In the genomic region with DNA sequence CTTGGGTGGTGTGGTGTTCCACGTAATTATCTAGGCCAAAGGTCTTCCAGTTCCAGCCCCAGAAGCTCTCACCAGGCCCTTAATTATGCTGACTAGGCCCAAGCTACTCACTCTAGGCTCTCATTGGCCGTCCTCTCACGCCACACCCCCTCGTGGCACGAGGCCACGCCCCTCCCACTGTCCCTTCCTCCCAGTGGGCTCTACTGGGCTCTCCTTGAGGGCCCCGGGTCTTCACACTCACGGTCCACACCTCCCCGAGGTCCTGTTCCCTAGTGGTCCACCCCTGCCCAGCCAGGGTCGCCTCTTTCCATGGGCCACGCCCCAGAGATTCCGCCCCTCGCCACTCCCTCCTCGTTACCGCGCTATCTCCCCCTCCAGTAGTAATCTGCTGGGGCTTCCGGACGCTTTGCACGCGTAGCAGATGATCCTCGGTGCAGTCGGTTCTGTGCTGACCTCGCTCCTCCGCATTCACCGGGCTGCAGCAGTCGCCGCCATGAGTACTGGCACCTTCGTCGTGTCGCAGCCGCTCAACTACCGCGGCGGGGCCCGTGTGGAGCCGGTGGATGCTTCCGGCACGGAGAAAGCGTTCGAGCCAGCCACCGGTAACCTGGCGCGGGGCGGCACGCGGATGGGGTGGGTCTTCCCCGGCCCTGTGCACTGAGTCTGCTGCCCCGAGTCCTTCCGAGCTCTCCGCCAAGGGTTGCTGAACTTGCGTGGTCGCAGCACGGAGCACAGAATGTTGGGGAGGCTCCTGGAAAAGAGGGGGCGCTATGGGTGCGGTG, we compare ENCODE assay signal across 8 mouse cellular contexts. TPM values are rescaled to one million over a fixed set of nuclear protein-coding genes. Genes with fewer than 3 reads are reported as not detected.
DNase-seq lines count a peak whose midpoint lies in the region; ATAC-seq lines count a peak whose summit lies in the region.

A gene (plus strand): TSS at position 177 of the 782 bp plus-strand sequence.

- intact Hi-C loops in gastrocnemius, postnatal 14 days (cut with DNase I; ENCODE audit: low total_unique reads), result no loop called here
- intact Hi-C loops in left cerebral cortex, postnatal 10 days (cut with DNase I), result no loop called here

- DNase-seq in adrenal gland, adult (ENCODE audit: inconsistent age in 2 of 2, low spot score in 1 of 2), result peak; percentile 93 to 98
- DNase-seq in embryo, embryonic 10.5 days (ENCODE audit: low spot score), result peak; percentile 93
- peak; percentile 87 for DNase-seq in gastrocnemius, postnatal 14 days
- DNase-seq in left cerebral cortex, postnatal 10 days (ENCODE audit: extremely low spot score in 1 of 2, low spot score in 2 of 2), result peak; percentile 85 to 93
- DNase-seq in right cerebral cortex, postnatal 25 days, result peak; percentile 80
- DNase-seq in urinary bladder, postnatal 4 days (ENCODE audit: low spot score in 2 of 2), result peak; percentile 88 to 93

- peak; percentile 93 for ATAC-seq in inflammation-experienced regulatory T-cells, adult 6 months
- ATAC-seq in megakaryocyte-erythroid progenitor cell, adult 5-6 weeks (replicated peaks; ENCODE audit: low FRiP score, low TSS enrichment, poor library complexity, severe bottlenecking), result peak; percentile 97

RNA-seq across cellular contexts. Expression of the gene that starts here (rescaled TPM):
- total RNA-seq in gastrocnemius, postnatal 14 days (2021), result 1 to 10 TPM; 3.8 to 4.8 TPM
- 10 to 100 TPM; 47.7 to 61.2 (median 56.2) TPM for polyA plus RNA-seq in inflammation-experienced regulatory T-cells, adult 6 months (2017; shearing (Covaris generic))
- 10 to 100 TPM; 22.8 to 24.4 TPM for total RNA-seq in left cerebral cortex, postnatal 10 days (2021)
- total RNA-seq in megakaryocyte-erythroid progenitor cell, adult 5-6 weeks (2014; fragmentation: Nextera tagmentation), result 43.2 and 49.4 TPM in 2 replicates
- 29.1 and 42.8 TPM in 2 replicates for total RNA-seq in megakaryocyte-erythroid progenitor cell, adult 5-6 weeks (2017)

Comparison
In these comparisons a context has a peak if more than half of its experiments do, and no peak if none do; other contexts are left out.
1. Peak in every context shown above with its lines: DNase-seq and ATAC-seq.
2. RNA of the gene that starts here (total RNA-seq): 29.1 to 49.4 TPM in megakaryocyte-erythroid progenitor cell, adult 5-6 weeks and 22.8 to 24.4 TPM in left cerebral cortex, postnatal 10 days; 3.8 to 4.8 TPM in gastrocnemius, postnatal 14 days; every median in the first group is over 4 times any median in the second.